Mouse (Mus musculus): Measurements from ENCODE around the gene Tysnd1. TPM values are rescaled to one million over a fixed set of nuclear protein-coding genes. Genes with fewer than 3 reads are reported as not detected.

The Tysnd1 gene
- polyA plus RNA-seq, 1 experiment from 2014 or later, result 43.7 TPM

DNA sequence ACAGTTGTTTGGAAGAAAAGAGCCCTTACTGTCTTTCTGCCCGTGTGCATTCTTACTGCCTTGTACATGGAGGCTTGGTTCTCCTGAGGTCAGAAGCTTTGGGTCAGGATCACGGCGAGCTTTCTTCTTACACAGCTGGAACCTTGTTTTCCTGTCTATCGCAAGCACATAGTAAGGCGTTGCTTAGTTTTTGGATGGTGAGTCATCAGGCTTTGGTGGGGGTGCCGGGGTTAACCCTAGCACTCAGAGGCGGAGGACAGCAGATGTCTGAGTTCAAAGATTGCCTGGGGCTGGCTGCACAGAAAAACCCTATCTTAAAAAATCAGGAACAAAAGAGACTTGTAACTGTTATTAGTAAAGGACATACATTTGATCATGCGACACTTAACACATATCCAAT is 33.4 kb upstream of the Tysnd1 start:
- no peak for ATAC-seq (ENCODE audit: insufficient number of reproducible peaks, insufficient read depth, low FRiP score, low TSS enrichment, low read depth)
- WGBS, result 85% methylated on average over 8 of the region's 8 CpGs
- Histone ChIP-seq H3K4me3 (replicated peaks) (no peak overlapping the region), H3K27ac (no peak overlapping the region), H3K9ac (replicated peaks) (no peak overlapping the region), H3K9me3 (no peaks in the 10 kb centered on the region), H3K36me3 (peaks cover 72% of the 10 kb centered on the region), H3K4me2 (no peak overlapping the region), H3K4me1 (replicated peaks) (no peaks in the 10 kb centered on the region), H3K27me3 (no peaks in the 10 kb centered on the region)

DNA sequence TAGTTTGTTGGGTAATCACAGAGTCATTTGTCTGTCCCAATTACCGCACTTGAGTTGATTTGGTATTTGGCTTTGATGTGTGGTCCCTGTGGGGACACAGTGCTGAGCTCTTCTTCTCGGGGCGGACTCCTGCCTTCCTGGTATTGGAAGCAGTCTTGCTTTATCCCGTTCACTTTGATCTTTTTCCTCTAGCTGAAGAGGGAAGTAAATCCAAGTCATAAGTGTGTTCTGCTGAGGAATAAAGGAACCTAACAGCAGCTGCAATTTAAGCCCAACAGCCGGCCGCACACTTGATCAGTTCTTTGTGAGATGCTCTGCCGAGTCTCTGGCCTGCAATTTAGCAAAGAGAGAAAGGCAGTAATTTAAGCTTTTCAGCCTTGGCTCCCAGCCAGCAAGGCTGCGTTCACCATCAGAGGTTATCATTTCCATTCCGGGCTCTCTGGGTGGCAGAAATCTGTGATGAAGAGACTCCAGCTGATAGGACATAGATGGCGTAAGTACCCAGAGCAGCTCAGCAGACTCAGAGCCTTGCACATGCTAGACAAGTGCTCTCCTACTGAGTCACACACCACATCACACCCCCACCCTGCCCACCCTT is 32.8 kb upstream of the Tysnd1 start:
- Histone ChIP-seq H3K4me1 (replicated peaks) (no peaks in the 10 kb centered on the region), H3K27ac (no peak overlapping the region), H3K4me3 (replicated peaks) (no peak overlapping the region), H3K4me2 (no peak overlapping the region), H3K27me3 (no peaks in the 10 kb centered on the region), H3K9me3 (no peaks in the 10 kb centered on the region), H3K36me3 (peaks cover 78% of the 10 kb centered on the region), H3K9ac (replicated peaks) (no peak overlapping the region)
- whole genome bisulfite sequencing, result 74% methylated on average over 10 of the region's 10 CpGs
- ATAC-seq (ENCODE audit: insufficient number of reproducible peaks, insufficient read depth, low FRiP score, low TSS enrichment, low read depth), result no peak

DNA sequence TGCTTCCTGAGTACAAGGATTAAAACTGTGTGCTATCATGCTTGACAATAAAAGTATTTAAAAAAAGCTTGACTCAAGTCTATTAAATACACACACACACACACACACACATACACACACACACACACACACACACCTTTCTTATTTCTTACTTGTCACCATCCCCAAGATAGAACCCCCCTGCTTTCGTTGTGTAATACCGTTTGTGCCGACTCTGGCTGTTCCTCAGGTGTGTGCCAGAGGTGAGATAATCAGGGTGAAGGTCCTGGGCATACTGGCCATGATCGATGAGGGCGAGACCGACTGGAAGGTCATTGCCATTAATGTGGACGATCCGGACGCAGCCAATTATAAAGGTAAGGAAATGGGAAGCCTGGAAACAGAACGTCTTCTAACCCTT is 30.2 kb upstream of the Tysnd1 start:
- Histone ChIP-seq H3K4me2 (no peak overlapping the region), H3K4me1 (replicated peaks) (no peaks in the 10 kb centered on the region), H3K36me3 (peaks cover 94% of the 10 kb centered on the region), H3K27me3 (no peaks in the 10 kb centered on the region), H3K9me3 (no peaks in the 10 kb centered on the region), H3K27ac (no peak overlapping the region), H3K4me3 (replicated peaks) (no peak overlapping the region), H3K9ac (replicated peaks) (no peak overlapping the region)
- 95% methylated on average over 10 of the region's 10 CpGs for WGBS
- no peak for ATAC-seq (ENCODE audit: insufficient number of reproducible peaks, insufficient read depth, low FRiP score, low TSS enrichment, low read depth)

DNA sequence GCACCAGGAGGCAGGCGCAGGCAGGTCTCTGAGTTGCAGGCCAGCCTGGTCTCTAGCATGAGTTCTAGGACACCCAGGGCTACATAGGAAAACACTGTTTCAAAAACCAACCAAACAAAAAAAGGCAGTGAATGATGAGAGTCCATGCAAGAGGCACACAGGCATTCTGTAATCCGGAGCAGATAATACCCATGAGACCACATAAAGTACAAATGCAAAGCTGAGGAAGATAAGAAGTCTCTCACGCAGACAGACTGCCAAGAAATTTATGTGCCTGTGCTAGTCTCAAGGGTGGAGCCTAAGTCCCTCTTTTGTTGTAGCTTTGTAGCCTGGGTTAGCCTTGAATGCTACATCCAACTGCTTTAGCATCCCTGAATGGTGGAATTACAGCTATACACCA is 29.7 kb upstream of the Tysnd1 start:
- Histone ChIP-seq H3K4me1 (replicated peaks) (no peaks in the 10 kb centered on the region), H3K27ac (no peak overlapping the region), H3K9ac (replicated peaks) (no peak overlapping the region), H3K36me3 (peaks cover 95% of the 10 kb centered on the region), H3K4me3 (replicated peaks) (no peak overlapping the region), H3K27me3 (no peaks in the 10 kb centered on the region), H3K4me2 (no peak overlapping the region), H3K9me3 (no peaks in the 10 kb centered on the region)
- 95% methylated on average over 3 of the region's 3 CpGs for WGBS
- no peak for ATAC-seq (ENCODE audit: insufficient number of reproducible peaks, insufficient read depth, low FRiP score, low TSS enrichment, low read depth)

DNA sequence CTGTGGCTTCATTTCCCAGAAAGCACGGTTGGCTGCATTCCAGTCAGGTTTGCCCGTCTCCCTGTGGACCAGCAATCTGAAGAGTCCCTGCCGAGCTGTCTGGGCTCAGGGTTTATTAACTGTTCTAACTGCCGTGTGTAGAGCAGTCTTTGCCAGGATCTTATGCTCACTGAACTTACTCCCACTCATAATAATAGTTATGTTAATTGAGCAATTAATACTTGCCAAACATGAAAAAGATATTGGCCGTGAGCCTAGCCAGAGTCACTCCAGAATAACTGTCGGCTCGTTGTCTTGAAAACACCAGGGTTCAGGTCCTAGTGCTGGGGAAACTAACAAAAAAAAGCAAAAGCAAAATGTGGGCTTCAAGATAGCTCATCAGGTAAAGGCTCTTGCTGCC is 26.0 kb upstream of the Tysnd1 start:
- H3K4me3 ChIP-seq (replicated peaks), result no peak overlapping the region
- no peaks in the 10 kb centered on the region for H3K9me3 ChIP-seq
- 93% methylated on average over 7 of the region's 7 CpGs for WGBS
- no peak overlapping the region for H3K27ac ChIP-seq
- H3K4me2 ChIP-seq, result no peak overlapping the region
- no peak overlapping the region for H3K9ac ChIP-seq (replicated peaks)
- no peaks in the 10 kb centered on the region for H3K4me1 ChIP-seq (replicated peaks)
- peaks cover 95% of the 10 kb centered on the region for H3K36me3 ChIP-seq
- ATAC-seq (ENCODE audit: insufficient number of reproducible peaks, insufficient read depth, low FRiP score, low TSS enrichment, low read depth), result no peak
- H3K27me3 ChIP-seq, result no peaks in the 10 kb centered on the region

DNA sequence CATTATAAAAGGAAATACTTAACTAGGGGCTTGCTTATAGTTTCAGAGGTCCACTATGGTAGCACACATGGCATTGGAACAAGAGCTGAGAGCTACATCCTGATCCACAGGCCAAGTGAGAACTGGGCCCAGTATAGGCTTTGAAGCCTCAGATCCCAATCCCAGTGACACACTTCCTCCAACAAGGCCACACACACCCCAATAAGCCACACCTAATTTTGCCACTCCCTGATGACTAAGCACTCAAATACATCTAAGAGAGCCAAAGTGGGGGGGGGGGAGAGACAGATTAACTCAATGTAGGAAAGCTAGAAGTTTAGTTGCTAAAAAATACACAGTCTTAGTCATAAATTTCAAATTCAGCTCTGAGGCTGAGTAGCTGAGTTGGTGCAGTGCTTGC is 25.4 kb upstream of the Tysnd1 start:
- Histone ChIP-seq H3K27me3 (no peaks in the 10 kb centered on the region), H3K9me3 (no peaks in the 10 kb centered on the region), H3K9ac (replicated peaks) (no peak overlapping the region), H3K4me2 (no peak overlapping the region), H3K4me3 (replicated peaks) (no peak overlapping the region), H3K4me1 (replicated peaks) (no peaks in the 10 kb centered on the region), H3K36me3 (peaks cover 95% of the 10 kb centered on the region), H3K27ac (no peak overlapping the region)
- ATAC-seq (ENCODE audit: insufficient number of reproducible peaks, insufficient read depth, low FRiP score, low TSS enrichment, low read depth), result no peak

DNA sequence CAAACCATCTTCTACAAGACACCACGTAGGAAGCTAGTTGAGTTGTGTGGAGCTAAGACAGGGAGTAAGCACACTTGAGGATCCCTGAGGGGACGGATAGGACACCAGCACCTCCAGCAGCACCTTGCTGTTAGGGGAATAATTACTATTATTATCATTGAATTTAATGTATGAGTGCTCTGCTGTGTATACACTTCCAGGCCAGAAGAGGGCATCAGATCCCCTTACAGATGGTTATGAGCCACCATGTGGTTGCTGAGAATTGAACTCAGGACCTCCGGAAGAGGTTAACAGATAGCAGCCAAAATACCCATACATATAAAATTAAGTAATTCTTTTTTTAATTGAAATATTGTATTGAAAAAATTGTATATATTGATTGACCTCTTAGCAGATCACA is 24.6 kb upstream of the Tysnd1 start:
- Histone ChIP-seq H3K4me2 (no peak overlapping the region), H3K9ac (replicated peaks) (no peak overlapping the region), H3K4me1 (replicated peaks) (no peaks in the 10 kb centered on the region), H3K9me3 (no peaks in the 10 kb centered on the region), H3K36me3 (peaks cover 93% of the 10 kb centered on the region), H3K27ac (no peak overlapping the region), H3K4me3 (replicated peaks) (no peak overlapping the region), H3K27me3 (no peaks in the 10 kb centered on the region)
- ATAC-seq (ENCODE audit: insufficient number of reproducible peaks, insufficient read depth, low FRiP score, low TSS enrichment, low read depth), result no peak
- WGBS, result 96% methylated on average over 3 of the region's 3 CpGs

DNA sequence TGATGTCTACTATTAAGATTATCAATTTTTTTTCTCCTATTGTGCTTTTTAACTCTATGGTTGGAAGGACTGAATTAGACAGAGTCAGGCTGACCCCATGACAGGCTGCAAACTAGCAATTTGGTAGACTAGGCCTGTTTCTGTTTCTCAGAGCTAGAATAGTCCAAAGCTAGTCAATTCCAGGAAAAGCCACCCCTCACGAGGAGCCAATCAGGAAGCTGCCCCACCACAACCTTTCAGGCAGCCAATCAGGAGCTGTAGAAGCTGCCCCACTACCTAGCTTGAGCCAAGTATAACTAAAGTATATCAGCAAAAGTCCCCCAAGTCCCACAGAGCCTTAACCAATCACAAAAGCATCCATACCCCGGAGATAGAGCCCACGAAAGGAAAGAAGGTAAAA is 19.4 kb upstream of the Tysnd1 start:
- WGBS, result 75% methylated on average over 3 of the region's 3 CpGs
- Histone ChIP-seq H3K27me3 (no peaks in the 10 kb centered on the region), H3K4me2 (no peak overlapping the region), H3K36me3 (peaks cover 45% of the 10 kb centered on the region), H3K4me3 (replicated peaks) (no peak overlapping the region), H3K9me3 (no peaks in the 10 kb centered on the region), H3K4me1 (replicated peaks) (no peaks in the 10 kb centered on the region; the same call in 1 of the 2 replicates), H3K9ac (replicated peaks) (no peak overlapping the region), H3K27ac (no peak overlapping the region)
- ATAC-seq (ENCODE audit: insufficient number of reproducible peaks, insufficient read depth, low FRiP score, low TSS enrichment, low read depth), result no peak

DNA sequence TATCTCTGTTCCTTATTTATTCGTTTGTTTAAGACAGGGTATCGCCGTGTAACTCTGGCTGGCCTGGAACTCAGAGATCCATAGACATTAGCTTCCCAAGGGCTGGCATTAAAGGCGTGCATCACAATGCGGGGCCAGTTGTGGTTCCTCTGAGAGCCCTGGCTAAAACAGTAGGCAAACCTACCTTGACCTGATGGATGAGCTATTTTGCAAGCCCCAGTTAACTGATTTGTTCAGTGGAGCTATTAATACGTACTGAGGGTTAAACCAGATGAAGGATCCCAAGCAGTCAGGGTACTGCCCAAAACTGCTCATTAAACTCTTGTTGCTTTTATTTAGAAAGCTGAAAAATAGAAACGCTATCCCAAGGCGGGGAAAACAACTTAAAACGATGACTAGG is 15.8 kb upstream of the Tysnd1 start:
- H3K9ac ChIP-seq (replicated peaks), result peak overlapping the region; percentile 96
- H3K27ac ChIP-seq, result peak overlapping the region; percentile 84
- H3K9me3 ChIP-seq, result no peaks in the 10 kb centered on the region
- H3K4me3 ChIP-seq (replicated peaks), result peak overlapping the region; percentile 96
- peak overlapping the region; percentile 69 for H3K4me2 ChIP-seq
- H3K27me3 ChIP-seq, result no peaks in the 10 kb centered on the region
- WGBS, result 43% methylated on average over 9 of the region's 9 CpGs
- peaks cover 11% of the 10 kb centered on the region for H3K4me1 ChIP-seq (replicated peaks)
- 0 out of 2 replicates have a peak, but pooled peaks have one; percentile 2 for ATAC-seq (ENCODE audit: insufficient number of reproducible peaks, insufficient read depth, low FRiP score, low TSS enrichment, low read depth)
- peaks cover 19% of the 10 kb centered on the region for H3K36me3 ChIP-seq

DNA sequence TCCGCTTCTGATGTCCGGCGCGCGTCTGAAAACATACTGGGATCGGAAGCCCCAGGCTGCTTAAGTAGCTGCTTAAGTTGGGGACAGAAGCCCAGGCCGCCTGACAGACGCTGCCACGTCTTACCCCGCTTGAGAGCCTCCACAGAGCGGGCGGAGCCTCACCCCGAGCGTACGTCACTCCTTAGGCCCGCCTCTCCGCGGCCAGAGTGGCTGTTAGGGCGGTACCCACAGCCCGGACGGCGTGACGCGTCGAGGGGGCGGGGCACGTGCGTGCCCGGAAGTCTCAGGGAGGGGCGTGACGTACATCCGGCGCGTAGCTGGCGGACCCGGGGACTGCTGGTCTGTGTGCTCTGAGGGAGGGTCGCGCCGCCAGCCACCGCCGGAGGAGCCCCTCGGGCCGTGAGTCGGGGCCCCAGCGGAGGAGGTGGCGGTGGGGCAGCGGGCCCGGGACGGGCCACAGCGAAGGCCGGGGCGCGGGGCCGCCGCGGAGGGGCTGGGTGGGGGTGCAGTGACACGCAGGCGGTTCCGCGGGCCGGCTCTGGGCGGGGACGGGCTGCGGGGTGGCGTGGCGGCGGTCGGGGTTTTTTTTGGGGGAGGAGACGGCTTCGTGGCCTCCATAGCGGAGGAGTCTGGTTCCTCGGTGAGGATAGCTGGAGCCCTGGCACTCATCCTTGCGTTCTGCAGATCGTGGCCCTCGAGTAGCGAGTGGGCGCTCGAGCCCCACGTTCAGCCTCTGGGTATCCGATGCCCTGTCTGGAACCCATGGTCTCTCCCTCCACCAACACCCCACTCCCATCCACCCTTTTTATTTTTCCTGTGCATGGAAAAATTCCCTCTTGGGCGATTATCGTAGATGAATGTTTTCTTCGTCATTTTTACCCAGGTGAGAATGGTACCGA is 15.1 kb upstream of the Tysnd1 start, which contains the start of gene Sar1a:
Gene Sar1a (plus strand): TSS at position 285 of the 899 bp plus-strand sequence.
- peaks cover 19% of the 10 kb centered on the region for H3K36me3 ChIP-seq
- H3K9me3 ChIP-seq, result no peaks in the 10 kb centered on the region
- peak within 1 kb of the TSS; percentile 96 for H3K4me3 ChIP-seq (replicated peaks)
- under 1% methylated on average over 76 of the region's 84 CpGs for WGBS
- peak within 1 kb of the TSS; percentile 69 for H3K4me2 ChIP-seq
- no peaks in the 10 kb centered on the region for H3K27me3 ChIP-seq
- H3K27ac ChIP-seq, result peak within 1 kb of the TSS; percentile 84
- H3K9ac ChIP-seq (replicated peaks), result peak within 1 kb of the TSS; percentile 96
- peaks cover 11% of the 10 kb centered on the region for H3K4me1 ChIP-seq (replicated peaks)
- peak; percentile 99 for ATAC-seq (ENCODE audit: insufficient number of reproducible peaks, insufficient read depth, low FRiP score, low TSS enrichment, low read depth)

DNA sequence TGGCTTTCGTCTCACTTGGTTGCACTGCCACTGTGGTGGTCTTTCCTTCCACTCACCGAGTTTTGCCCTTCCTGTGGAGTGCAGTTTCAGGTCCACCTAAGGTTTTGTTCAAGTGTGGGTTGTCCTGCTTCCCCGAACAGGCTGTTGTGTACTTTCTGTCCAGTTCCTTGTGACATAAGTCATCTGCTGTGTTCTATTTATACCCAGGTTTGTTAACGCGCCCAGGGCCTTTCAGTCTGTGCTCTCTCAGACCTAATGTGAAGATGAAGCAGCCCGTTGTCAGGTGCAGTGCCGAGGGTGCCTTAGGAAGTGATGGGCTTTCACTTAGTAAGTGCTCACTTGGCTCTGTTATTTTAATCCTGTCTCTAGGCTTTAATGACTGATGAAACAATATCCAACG is 5.9 kb upstream of the Tysnd1 start:
- no peak for ATAC-seq (ENCODE audit: insufficient number of reproducible peaks, insufficient read depth, low FRiP score, low TSS enrichment, low read depth)
- H3K36me3 ChIP-seq, result peaks cover 88% of the 10 kb centered on the region
- H3K9ac ChIP-seq (replicated peaks), result no peak overlapping the region
- no peak overlapping the region for H3K4me2 ChIP-seq
- H3K4me3 ChIP-seq (replicated peaks), result no peak overlapping the region
- H3K27ac ChIP-seq, result no peak overlapping the region
- 91% methylated on average over 8 of the region's 8 CpGs for WGBS
- H3K9me3 ChIP-seq, result no peaks in the 10 kb centered on the region
- no peaks in the 10 kb centered on the region for H3K27me3 ChIP-seq
- H3K4me1 ChIP-seq (replicated peaks), result no peaks in the 10 kb centered on the region
